Mouse (Mus musculus): Measurements from ENCODE around the gene Cfap57.
"Not testable (repeated sequence)": the region's sequence is repeated elsewhere in the genome, so short reads cannot be mapped to it uniquely, and the experiment has no call there.

Cfap57 gene

GRCm38 (mm10) chr4:118516699-118517496 lies 103.7 kb downstream of the Cfap57 start:
- DNase-seq: no peak

- no peak for DNase-seq
Observed at GRCm38 (mm10) chr4:118509050-118509449, 111.5 kb downstream of the Cfap57 start.

GRCm38 (mm10) chr4:118507171-118507570 lies 113.4 kb downstream of the Cfap57 start:
- DNase-seq: not testable (repeated sequence)

GRCm38 (mm10) chr4:118505551-118505950 lies 115.0 kb downstream of the Cfap57 start:
- DNase-seq: no peak

Data from cerebellum, adult 9-11 months (tissue).